Mouse (Mus musculus): ENCODE data around the gene Cd2bp2.

DNA sequence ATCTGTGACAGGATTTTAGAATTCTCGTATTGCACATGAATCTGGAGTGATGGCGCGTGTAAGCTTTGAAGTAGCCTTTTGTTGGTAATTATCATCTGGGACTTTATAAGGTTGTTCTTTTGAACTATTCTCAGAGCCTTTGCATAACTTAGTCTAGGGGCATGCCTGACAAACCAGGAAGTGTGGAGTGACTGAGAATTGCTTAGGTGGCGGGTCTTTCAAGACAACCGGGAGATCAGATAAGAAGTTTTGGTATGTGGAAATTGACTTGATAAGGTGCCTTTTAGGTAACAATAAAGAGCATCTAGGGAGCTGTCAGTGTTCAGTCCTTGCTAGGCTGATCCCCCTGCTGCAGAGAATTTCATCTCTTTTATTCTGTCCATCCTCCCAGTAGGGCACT is 29.3 kb downstream of the Cd2bp2 start:
- TF ChIP-seq CTCF (IDR thresholded peaks at IDR 0.05; ENCODE audit: borderline replicate concordance, insufficient read depth, low read length) = no peak
- TF ChIP-seq POLR2A (IDR thresholded peaks at IDR 0.05; ENCODE audit: low read depth, low read length) = no peak
